Mouse (Mus musculus) erythroblast, embryonic 14.5 days (primary cell): ENCODE measurements around the gene Klf14.

Source experiments
- GATA1 ChIP-seq: IDR thresholded peaks from 2 replicates; pipeline ENCODE4 v1.6.1; 2012; ENCODE audit warnings: low read length, inconsistent platforms, mixed read lengths
- TAL1 ChIP-seq: IDR thresholded peaks from 3 replicates; pipeline ENCODE4 v1.6.1; 2012; ENCODE audit warnings: low read length, inconsistent platforms, mixed read lengths

- no peak for TF ChIP-seq TAL1
- no peak for TF ChIP-seq GATA1
Observed at GRCm38 (mm10) chr6:30907970-30908369, 50.9 kb downstream of the Klf14 start.
